Mouse (Mus musculus) G1E-ER4 (cell line): ENCODE measurements around the gene Grip1. TPM values are rescaled to one million over a fixed set of nuclear protein-coding genes. Genes with fewer than 3 reads are reported as not detected.

ENCODE experiments used
- GATA1 ChIP-seq: IDR thresholded peaks from one replicate; pipeline ENCODE4 v1.8.0; 2012; ENCODE audit warnings: low read length, inconsistent platforms
- polyA plus RNA-seq: library from polyadenylated mRNA; stranded (reverse); fragments of >175 nt; gene quantifications from 2 replicates; pipeline ENCODE4 v1.2.3, GENCODE M21; 2012

Grip1 gene
- polyA plus RNA-seq, 1 experiment: not detected

DNA sequence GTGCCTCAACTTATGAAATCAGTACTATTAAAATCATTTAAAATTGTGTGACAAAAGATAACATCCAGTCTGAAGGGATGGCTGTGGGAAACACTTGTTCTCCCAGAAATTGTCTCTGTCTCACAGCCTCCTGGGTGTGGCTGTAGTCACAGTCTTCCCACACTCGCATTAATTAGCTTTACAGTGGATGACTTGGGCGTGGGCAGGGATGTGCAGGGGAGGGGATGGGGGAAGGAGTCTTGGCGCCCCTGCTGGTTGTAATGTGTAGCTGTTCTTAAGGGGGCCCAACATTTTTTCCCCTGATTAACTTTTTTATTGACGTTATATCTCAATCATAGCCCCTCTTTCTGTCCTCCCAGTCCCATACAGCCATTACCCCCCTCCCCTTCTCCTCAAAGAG lies 360.5 kb downstream of the Grip1 start:
- TF ChIP-seq GATA1: no peak

GRCm38 (mm10) chr10:119816001-119816400 lies 362.4 kb downstream of the Grip1 start:
- TF ChIP-seq GATA1: no peak

- no peak for TF ChIP-seq GATA1
Measured at GRCm38 (mm10) chr10:119818381-119818780, 364.8 kb downstream of the Grip1 start.

- TF ChIP-seq GATA1: no peak
Measured at GRCm38 (mm10) chr10:119819102-119819681, 365.6 kb downstream of the Grip1 start.

GRCm38 (mm10) chr10:119819740-119820139 lies 366.1 kb downstream of the Grip1 start:
- TF ChIP-seq GATA1: no peak

DNA sequence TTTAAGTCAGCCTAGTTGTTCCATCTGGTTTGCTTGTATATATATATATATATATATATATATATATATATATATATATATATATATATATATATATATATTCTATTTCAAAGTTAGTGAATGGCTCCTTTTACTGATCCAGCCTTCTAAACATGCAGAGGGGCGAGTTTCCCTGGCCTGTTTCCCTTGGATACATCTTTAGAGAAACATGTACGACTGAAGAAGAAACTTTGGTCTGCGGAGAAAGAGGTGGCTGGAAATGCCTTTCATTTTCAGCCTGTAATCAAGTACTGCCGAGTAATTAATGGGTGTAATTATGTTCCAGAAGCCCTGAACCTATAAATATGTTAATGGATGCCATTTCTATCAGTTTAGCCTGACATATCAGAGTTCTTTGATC lies 366.8 kb downstream of the Grip1 start:
- TF ChIP-seq GATA1: no peak

DNA sequence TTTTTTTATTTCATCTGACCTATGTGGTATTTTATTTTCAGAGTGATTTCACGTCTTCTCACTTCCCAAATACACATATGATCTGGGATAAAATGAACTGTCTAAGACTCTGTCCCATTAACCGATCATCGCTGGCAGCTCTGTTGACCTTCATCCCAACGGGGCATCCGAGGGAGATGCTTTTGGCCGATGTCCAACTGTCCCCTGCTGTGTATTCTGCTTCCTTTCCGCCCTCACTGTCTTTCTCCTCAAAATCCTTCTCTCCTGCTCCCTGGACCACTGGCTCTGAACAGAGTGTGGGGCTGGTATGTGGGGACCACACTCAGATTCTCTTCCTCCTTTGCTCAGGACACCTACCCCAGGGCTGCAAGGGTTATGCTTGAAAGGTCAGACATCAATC lies 370.1 kb downstream of the Grip1 start:
- TF ChIP-seq GATA1: no peak

- TF ChIP-seq GATA1: no peak
Measured at GRCm38 (mm10) chr10:119824521-119824920, 370.9 kb downstream of the Grip1 start.

DNA sequence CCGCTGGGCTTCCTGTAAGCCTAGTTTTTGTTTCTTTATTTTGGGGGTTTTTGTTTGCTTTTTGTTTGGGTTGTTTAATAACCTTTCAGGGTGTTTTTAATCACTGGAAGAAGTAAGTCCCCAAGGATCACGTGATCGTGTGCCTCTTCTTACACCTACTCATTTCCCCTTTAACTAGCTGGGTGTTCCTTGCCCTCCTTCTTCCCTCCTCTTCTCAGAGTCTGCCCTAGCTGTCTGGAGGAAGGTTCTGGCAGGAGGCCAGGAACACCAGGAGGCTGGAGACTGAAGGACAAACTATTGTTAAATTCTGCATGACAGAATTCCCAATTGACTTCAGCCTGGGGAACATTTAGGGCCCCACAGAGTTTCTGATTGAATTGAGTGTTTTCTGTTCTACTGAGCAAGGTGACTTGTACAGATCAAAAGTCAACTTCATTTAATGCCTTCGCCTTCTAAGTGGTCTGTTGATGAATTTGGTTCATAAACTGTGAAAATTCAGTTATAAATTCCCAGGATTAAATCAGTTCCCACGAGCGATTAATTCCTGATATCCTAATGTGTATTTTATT lies 376.8 kb downstream of the Grip1 start:
- no peak for TF ChIP-seq GATA1

DNA sequence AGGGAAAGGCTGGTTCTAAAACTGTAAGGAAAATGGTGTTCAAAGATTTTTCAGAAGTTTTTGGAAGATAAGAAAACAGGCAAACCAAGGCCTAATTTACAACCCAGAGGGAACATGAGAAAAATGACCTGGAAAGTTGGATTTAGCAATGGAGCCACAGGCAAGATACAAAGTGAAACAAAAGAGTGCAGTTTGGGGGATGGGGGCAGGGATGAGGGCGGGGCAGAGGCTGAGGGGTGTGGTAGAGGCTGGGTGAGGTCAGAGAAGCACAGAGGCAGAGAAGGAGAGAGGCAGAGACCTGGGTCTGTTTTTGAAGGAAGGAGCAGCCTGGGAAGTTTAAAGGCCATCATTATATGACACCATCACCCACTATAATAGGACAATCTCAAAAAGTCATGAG lies 377.5 kb downstream of the Grip1 start:
- no peak for TF ChIP-seq GATA1

GRCm38 (mm10) chr10:119833334-119833733 lies 379.7 kb downstream of the Grip1 start:
- TF ChIP-seq GATA1: no peak

- no peak for TF ChIP-seq GATA1
Measured at GRCm38 (mm10) chr10:119834122-119834521, 380.5 kb downstream of the Grip1 start.

- no peak for TF ChIP-seq GATA1
Measured at GRCm38 (mm10) chr10:119839645-119840044, 386.0 kb downstream of the Grip1 start.

GRCm38 (mm10) chr10:119842004-119842403 lies 388.4 kb downstream of the Grip1 start:
- no peak for TF ChIP-seq GATA1

DNA sequence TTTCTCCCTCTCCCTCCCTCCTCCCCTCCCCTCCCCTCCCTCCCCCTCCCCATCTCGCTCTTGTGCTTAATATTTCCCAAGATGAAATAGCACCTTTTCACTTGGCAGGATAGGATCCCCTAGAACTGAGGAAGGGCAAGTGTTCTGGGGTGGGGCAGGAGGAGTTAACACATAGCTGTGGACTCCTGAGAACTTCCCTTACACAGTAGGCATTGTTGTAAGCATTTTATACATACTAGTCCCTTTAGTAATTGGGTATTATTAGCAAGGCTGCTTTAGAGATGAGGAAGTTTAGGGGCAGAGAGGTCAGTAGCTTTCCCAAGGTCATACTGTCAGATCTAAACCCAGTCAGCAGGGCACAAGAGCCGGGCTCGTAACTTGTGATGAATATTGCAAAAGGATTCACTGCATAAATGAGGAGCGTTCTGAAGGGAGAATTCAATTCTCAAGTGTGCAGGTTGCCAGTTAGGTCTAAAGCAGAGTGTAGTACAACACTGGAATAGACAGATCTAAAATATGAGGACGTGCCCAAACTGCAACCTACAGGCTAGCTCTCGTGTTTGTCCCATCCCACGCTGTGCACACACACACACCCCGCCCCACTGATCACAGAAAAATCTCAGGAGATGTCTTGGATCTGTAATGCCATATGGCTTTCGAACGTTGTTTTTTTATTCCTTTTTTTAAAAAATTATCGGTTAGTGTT lies 392.2 kb downstream of the Grip1 start:
- no peak for TF ChIP-seq GATA1

DNA sequence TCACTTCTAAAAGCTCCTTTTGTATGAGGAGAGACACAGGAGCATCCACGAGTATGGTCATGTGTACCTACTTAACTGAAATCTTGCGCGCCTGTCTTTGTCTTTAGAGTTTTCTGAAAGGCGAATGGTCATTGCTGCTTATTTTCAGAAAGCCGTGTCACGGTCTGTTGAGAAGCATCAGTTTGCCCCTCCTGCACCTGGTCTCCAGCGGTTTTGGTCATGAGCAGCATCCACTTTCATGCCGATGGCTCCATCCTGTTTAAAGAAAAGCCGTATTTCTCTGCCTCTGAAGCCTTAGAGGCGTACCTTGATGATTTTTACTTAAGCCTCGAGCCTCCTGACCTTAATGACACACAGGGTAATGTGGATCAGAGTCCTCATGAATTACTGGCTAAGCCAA lies 398.0 kb downstream of the Grip1 start:
- TF ChIP-seq GATA1: no peak

DNA sequence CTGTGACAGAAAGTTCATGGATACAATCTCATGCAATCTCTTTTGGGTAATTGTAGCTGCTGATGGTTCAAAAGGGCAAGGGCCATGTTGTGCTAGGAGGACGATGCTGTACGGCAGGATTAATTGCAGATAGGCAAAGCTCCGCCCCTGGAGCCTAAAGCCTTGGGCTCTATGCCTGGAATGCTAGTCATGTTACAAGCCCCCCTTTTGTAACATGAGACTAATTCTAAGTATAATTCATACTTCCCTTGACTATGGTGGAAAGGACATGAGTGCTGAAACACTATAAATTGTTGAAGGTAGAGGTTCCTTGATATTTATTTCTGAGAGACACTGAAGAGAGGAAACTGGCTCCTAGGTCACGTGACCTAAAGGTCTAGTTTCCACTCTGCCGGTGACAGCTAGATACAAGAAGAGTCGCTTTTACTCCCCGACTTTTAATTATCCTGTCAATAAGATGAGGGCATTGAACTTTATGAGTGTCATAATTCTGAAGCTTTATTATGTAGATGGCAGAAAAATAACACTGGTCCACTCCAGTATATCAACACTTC lies 399.0 kb downstream of the Grip1 start:
- TF ChIP-seq GATA1: no peak
